Mouse (Mus musculus): ENCODE data around the gene Uts2r.
A peak's percentile ranks its signal among the peaks of the same experiment; 100 is the strongest.

Gene Uts2r

DNA sequence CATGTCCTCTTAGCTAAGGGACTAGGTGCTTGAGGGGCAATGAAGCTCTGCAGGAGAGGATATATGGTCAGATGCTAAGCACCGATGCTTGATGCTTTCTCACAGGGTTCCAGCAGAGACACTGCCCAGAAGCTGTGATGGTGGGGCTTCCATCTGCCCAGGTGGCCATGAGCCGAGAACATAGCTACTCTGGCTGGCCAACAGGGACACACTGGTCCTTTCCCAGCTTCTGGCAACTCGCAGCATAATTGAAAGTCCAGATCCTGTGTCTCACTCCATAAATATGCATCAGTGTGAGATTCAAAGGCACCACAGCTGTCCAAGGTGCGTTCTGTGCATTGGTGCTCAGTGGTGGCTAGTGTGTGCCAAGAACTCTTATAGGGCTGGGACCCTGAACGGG lies 13.1 kb downstream of the Uts2r start:
- no peak for DNase-seq

DNA sequence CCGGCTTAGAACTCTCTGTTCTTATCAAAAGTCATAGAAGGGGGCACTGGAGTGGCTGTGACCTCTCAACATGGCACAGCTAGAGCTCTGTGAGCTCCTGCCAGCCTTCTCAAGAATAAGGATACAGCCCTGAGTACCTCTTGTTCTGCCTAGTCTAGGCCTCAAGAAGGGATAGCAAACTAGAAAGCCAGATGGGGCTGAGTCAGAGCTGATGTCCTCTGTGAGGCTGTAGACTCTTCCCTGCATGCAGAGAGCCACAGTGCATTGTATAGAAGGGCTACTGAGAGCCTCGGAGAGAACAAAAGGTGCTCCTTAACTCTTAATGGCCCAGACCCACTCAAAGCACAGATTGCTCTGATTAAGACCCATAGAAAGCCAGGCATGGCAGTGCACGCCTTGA lies 14.2 kb downstream of the Uts2r start:
- DNase-seq = no peak

DNA sequence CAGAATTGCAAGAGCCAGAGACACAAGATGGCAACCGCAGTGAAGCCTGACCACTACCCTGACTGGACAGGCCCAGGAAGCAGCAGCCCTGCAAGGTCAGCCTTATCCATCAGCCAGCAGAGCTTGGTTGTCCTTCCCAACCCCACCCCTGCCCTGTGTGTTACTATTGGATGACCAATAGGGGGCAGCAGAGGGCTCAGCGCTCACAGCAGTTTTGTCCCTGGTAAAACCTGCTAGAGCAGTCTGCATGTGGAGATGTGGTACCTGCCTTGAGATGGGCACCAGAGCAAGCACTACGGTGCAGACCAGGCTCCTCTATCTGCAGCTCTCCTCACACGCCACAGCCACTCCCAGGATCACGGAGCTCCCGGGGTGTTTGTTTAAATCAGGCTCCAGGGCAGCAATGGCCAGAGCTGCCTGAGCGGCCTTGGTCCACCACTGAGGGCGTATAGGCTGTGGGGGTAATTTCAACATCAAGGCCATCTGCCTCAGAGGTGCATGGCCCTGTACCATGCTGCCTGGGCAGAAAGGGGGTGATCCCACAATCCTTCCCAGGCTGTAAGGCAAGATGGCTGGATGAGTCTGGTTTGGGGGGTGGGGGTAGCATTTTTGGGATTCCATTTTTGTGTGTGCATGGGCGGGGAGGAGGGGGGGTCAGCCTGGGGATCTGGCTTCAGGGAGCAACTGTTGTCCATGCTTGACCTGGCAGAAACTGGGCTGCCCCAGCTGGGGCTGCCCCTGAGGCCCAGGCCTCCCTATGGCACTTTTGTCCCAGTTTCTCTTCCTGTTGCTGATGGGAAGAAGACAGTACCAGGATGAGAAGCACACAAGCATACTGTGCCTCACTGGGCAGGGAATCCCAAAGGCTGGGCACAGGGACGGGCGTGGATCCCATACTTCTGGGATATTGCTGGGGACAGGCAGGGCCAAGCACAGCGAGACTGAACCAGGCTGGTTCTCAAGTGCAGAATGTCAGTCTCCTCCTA lies 16.5 kb downstream of the Uts2r start:
- peak; percentile 9 for DNase-seq

GRCm38 (mm10) chr11:121189681-121190080 lies 29.6 kb downstream of the Uts2r start:
- peak; percentile 69 for DNase-seq

DNA sequence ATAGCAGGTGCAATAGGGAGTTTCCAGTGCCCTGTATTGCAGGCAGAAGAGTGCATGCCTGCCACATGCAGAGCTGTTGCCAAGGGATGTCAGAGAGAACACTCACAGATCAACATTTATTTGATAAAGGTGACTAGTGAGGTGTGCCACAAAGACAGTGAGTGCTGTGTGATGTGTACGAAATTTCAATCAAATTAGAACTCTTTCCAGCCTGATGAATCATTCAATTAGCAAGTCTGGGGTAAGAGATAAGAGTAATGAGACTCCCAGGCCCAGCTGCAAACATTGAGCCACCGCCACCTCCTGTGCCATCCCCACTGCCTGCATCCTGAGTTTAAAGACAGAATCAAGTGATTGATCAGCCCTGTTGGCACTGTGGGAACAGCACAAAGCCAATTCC lies 32.7 kb downstream of the Uts2r start:
- no peak for DNase-seq

- DNase-seq = no peak
Observed at GRCm38 (mm10) chr11:121193415-121193814, 33.3 kb downstream of the Uts2r start.

DNA sequence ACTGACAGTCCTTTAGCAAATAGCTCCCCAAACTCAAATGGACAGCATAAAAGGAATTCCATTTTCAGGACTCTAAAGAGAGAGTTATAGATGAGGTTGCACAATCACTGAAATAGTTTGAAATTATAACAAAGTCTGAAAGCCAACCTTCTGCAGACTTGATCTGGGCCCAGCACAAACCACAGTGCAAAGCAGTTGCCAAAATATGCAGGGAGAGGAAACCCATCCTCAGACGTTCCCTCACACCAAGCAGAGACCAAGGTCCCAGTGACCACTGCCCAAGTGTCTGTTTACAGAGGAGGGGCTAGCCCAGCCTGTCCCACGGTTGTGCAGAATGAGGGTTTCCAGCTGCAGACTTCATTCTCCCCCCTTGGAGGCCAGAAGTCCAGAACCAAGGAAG lies 38.6 kb downstream of the Uts2r start:
- no peak for DNase-seq

DNA sequence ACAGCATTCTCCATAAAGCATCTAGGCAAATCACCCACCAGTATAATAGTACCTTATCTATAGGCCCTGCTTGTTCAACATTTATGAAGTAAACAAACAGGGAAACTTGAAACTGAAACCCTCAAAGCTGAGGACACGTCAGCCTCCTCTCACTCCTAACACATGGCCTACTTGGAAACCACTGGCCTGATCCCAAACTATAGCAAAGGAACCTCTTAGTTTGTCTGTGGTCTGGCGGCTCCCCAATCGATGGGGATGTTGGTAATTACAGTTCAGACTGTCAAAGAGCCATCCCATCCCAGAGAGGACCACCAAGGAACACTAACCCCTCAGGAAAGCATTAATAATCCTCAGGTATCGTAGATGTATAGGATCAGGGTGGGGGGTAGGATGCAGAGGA lies 39.8 kb downstream of the Uts2r start:
- DNase-seq = no peak

- peak; percentile 64 for DNase-seq
Observed at GRCm38 (mm10) chr11:121200781-121201180, 40.7 kb downstream of the Uts2r start.

GRCm38 (mm10) chr11:121201436-121202198 lies 41.5 kb downstream of the Uts2r start:
- peak; percentile 38 for DNase-seq

DNA sequence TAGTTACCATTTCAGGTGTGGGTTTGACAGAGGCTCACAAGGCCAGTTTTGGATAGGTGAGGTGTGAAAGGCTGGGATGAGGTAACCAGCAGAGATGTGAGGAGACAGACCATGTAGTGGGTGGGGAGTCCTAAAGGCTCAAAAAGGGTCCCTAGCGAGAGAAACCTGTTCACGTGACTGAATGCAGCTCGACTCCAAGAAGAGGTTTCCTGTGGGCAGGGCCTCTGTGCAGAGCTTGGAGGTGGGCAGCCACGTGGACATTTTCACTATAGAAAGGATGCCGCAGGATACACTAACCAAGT lies 43.7 kb downstream of the Uts2r start:
- no peak for DNase-seq

GRCm38 (mm10) chr11:121204161-121205006 lies 44.3 kb downstream of the Uts2r start, which contains the start of the genes Hexdc and Ogfod3:
Gene Hexdc, plus strand, starts transcription at chr11:121204433.
Gene Ogfod3, minus strand, starts transcription at chr11:121204711.
- peak; percentile 98 for DNase-seq
